Mouse (Mus musculus) testis, adult 2 months (tissue): ENCODE data around the gene Camp. TPM values are rescaled to one million over a fixed set of nuclear protein-coding genes. Genes with fewer than 3 reads are reported as not detected.
"Not testable (repeated sequence)": the region's sequence is repeated elsewhere in the genome, so short reads cannot be mapped to it uniquely, and the experiment has no call there.

Experiments used
- H3K27ac ChIP-seq: fragments of 200-500 bp; 2 replicates; pipeline ENCODE4 v1.5.1; 2012; ENCODE audit warnings: low read depth, low read length; ENCODE audit not compliant: control insufficient read depth, insufficient read depth
- H3K27me3 ChIP-seq: fragments of 200-500 bp; 2 replicates; pipeline ENCODE4 v1.6.1; 2012; ENCODE audit warnings: mild to moderate bottlenecking, low read length, moderate library complexity; ENCODE audit not compliant: control insufficient read depth, insufficient read depth
- H3K36me3 ChIP-seq: fragments of 200-500 bp; 2 replicates; pipeline ENCODE4 v1.6.1; 2012; ENCODE audit warnings: mild to moderate bottlenecking, low read length; ENCODE audit not compliant: control insufficient read depth, insufficient read depth
- H3K4me1 ChIP-seq: fragments of 200-500 bp; 2 replicates; pipeline ENCODE4 v1.6.1; 2012; ENCODE audit warnings: low read length; ENCODE audit not compliant: control insufficient read depth, insufficient read depth
- H3K4me3 ChIP-seq: fragments of 200-500 bp; 2 replicates; pipeline ENCODE4 v1.5.1; 2012; ENCODE audit warnings: low read depth, mild to moderate bottlenecking, low read length, moderate library complexity, mixed read lengths; ENCODE audit not compliant: control insufficient read depth
- CTCF ChIP-seq: fragments of 200-500 bp; IDR thresholded peaks from 2 replicates; pipeline ENCODE4 v1.5.1; 2012; ENCODE audit warnings: low read depth, mild to moderate bottlenecking, inconsistent platforms, low read length, moderate library complexity; ENCODE audit not compliant: control insufficient read depth, insufficient read depth, insufficient replicate concordance
- POLR2A ChIP-seq: fragments of 200-500 bp; IDR thresholded peaks from 2 replicates; pipeline ENCODE4 v1.6.1; 2012; ENCODE audit warnings: low read depth, mild to moderate bottlenecking, inconsistent platforms, low read length, moderate library complexity; ENCODE audit not compliant: control insufficient read depth
- polyA plus RNA-seq: library from polyadenylated mRNA; depleted of rRNA; stranded (reverse); fragments of >200 nt; gene quantifications from 2 replicates; pipeline ENCODE4 v1.2.3, GENCODE M21; 2012; rRNA removed

Gene Camp
- polyA plus RNA-seq, 1 experiment = not detected

GRCm38 (mm10) chr9:109807898-109808297, 41.5 kb downstream of the Camp start:
- H3K36me3 ChIP-seq = no peaks in the 10 kb centered on the region
- TF ChIP-seq CTCF = no peak
- H3K4me3 ChIP-seq = no peak overlapping the region
- H3K4me1 ChIP-seq = no peaks in the 10 kb centered on the region
- H3K27me3 ChIP-seq = no peaks in the 10 kb centered on the region
- no peak overlapping the region for H3K27ac ChIP-seq

DNA sequence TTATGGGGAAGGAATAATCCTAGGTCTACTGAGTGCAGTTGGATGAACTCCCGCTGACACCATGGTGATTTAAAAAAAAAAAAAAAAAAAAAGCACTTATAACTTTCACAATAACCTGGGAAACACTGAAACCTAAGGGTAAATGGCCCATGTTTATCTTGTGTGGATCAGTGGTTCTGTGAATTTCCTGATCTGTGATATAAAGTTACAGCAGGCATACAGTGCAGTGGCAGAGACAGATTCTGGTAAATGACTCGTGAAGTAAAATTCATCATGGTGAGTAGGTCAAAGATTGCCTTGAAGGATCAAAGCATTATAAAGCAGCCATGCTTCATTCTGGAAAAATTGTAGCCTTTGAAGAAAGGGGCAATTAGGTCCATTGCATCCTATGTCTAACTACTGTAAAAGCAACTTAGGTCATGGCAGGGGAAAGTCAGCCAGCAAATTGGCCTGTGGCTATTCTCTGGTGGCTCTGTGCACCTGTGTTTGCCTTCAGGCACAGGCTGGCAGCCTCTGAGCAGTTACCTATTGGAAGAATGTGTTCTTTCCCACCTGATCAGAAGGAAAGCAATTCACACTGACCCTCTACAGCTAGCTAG, 42.6 kb downstream of the Camp start:
- H3K4me3 ChIP-seq = no peak overlapping the region
- no peaks in the 10 kb centered on the region for H3K27me3 ChIP-seq
- H3K4me1 ChIP-seq = no peaks in the 10 kb centered on the region
- no peak overlapping the region for H3K27ac ChIP-seq
- no peaks in the 10 kb centered on the region for H3K36me3 ChIP-seq
- no peak for TF ChIP-seq POLR2A
- TF ChIP-seq CTCF = no peak

DNA sequence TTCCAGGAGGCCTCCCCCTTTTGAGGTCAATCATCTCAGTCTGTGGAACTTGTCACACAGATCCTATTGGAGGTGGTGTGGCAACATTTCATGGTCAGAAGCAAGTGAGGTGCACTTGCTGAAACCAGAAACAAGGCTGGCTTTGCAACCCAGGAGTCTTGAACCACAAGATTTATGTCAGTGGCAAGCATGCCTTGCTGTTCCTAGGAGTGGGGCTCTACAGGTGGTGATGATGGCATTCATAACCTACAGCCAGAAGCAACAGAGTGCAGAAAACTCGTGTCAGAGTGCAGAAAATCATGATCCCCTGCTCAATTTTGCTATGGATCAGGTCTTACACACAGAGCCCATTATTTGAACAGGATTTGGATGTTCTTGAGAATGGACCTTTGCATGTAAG, 43.2 kb downstream of the Camp start:
- TF ChIP-seq POLR2A (no peak), CTCF (no peak)
- Histone ChIP-seq H3K4me1 (no peaks in the 10 kb centered on the region), H3K36me3 (no peaks in the 10 kb centered on the region), H3K27ac (no peak overlapping the region), H3K4me3 (no peak overlapping the region), H3K27me3 (no peaks in the 10 kb centered on the region)

DNA sequence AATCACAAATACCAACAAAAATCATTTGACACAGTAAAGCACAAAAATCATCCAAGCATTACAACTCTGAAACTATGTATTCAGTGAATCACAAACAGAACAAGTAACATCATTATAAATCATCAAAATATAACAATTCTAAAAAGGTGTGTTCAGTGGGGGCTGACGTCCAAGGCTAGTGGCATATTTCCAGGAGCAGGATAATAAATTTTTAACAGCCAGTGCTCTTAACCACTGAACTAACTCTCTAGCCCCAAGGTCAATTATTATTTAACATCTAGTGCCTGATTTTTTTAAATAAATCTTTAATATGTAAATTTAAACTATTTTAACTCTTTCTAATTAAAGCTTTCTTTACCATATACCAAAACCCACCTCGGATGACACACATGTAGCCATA, 43.8 kb downstream of the Camp start:
- H3K4me3 ChIP-seq, H3K4me1 ChIP-seq, H3K36me3 ChIP-seq, H3K27me3 ChIP-seq, H3K27ac ChIP-seq: not testable (repeated sequence)

DNA sequence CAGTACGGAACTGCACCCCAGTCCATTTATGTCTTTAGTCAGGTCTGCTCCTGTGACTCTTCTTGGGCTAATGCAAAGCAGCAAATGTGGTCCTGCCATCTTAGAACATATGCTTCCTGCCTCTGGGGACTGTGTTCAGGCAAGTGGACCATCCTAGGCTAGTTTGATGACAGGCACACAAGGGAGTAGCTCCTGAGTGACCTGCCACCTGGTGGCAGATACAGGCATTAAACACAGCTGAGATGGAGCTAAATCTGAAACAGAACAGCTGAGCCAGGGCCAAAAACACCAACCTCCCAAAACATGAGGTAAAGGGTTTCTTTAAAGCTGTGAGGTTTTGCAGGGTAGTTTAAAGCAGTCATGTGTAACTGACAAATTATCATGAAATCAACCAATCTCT, 51.4 kb downstream of the Camp start:
- TF ChIP-seq CTCF (peak; percentile 35; the same call in 1 of the 2 replicates), POLR2A (no peak)
- Histone ChIP-seq H3K4me3 (no peak overlapping the region), H3K27me3 (no peaks in the 10 kb centered on the region), H3K4me1 (no peaks in the 10 kb centered on the region), H3K27ac (no peak overlapping the region), H3K36me3 (no peaks in the 10 kb centered on the region)

Other genes with a start within 250 kb of the Camp start
- not detected in 2 replicates for gene Fbxw24, start 223.6 kb downstream of the Camp start, polyA plus RNA-seq
- not detected in 2 replicates for gene Fbxw25, start 185.0 kb downstream of the Camp start, polyA plus RNA-seq
- gene Fbxw18, start 146.9 kb downstream of the Camp start, polyA plus RNA-seq = 2.3 and 2.8 TPM in 2 replicates
- 0.56 and 0.77 TPM in 2 replicates for gene Fbxw26, start 103.5 kb downstream of the Camp start, polyA plus RNA-seq
- gene Fbxw27, start 58.9 kb downstream of the Camp start, polyA plus RNA-seq = 28.1 and 37.2 TPM in 2 replicates
- gene Spink8, start 37.3 kb downstream of the Camp start, polyA plus RNA-seq = 0.58 and 286 TPM in 2 replicates
- 159 and 176 TPM in 2 replicates for gene Nme6, start 16.9 kb downstream of the Camp start, polyA plus RNA-seq
- gene Cdc25a, start 26.0 kb upstream of the Camp start, polyA plus RNA-seq = 25.1 and 26.0 TPM in 2 replicates
- 282 and 295 TPM in 2 replicates for gene Map4, start 81.8 kb upstream of the Camp start, polyA plus RNA-seq